Mouse (Mus musculus) forebrain, embryonic 10.5 days (tissue): ENCODE data around the gene Mgat4c. TPM values are rescaled to one million over a fixed set of nuclear protein-coding genes. Genes with fewer than 3 reads are reported as not detected.
"Not testable (repeated sequence)": the region's sequence is repeated elsewhere in the genome, so short reads cannot be mapped to it uniquely, and the experiment has no call there.

Experiments used
- DNase-seq: peaks from one replicate; pipeline ENCODE4 v3.0.0-alpha.2; 2017; ENCODE audit warnings: low spot score; ENCODE audit errors: extremely low spot score
- H3K27ac ChIP-seq: fragments of 300-500 bp; sonication (generic); 2 replicates; pipeline ENCODE4 v1.5.1; 2016; ENCODE audit warnings: mild to moderate bottlenecking
- H3K27me3 ChIP-seq: fragments of 300-500 bp; sonication (generic); 2 replicates; pipeline ENCODE4 v1.6.1; 2016; ENCODE audit warnings: mild to moderate bottlenecking; ENCODE audit not compliant: poor library complexity, severe bottlenecking
- H3K36me3 ChIP-seq: fragments of 300-500 bp; sonication (generic); replicated peaks from 2 replicates; pipeline ENCODE4 v1.6.1; 2016; ENCODE audit warnings: mild to moderate bottlenecking, moderate library complexity
- H3K4me1 ChIP-seq: fragments of 300-500 bp; sonication (generic); 2 replicates; pipeline ENCODE4 v1.6.1; 2016
- H3K4me3 ChIP-seq: fragments of 300-500 bp; sonication (generic); 2 replicates; pipeline ENCODE4 v1.5.1; 2016; ENCODE audit warnings: mild to moderate bottlenecking, moderate library complexity
- H3K9me3 ChIP-seq: fragments of 300-500 bp; sonication (generic); 2 replicates; pipeline ENCODE4 v1.6.1; 2016; ENCODE audit warnings: mild to moderate bottlenecking, moderate library complexity
- WGBS: fragments of 180-500 bp; shearing (Covaris S2); methylation state at CpG from one replicate; pipeline ENCODE4 v1.1.7; 2016; 5-methylcytosine and 5-hydroxymethylcytosine counted together
- microRNA-seq: library from miRNA; unstranded; fragments of <30 nt; microRNA quantifications from one replicate; pipeline ENCODE4, GENCODE M21; 2017
- polyA plus RNA-seq: library from polyadenylated mRNA; unstranded; fragments of >200 nt; fragmentation: Nextera tagmentation; extraction: Ambion mirVana; gene quantifications from 2 replicates; pipeline ENCODE4 v1.2.1, GENCODE M21; 2016

Gene Mgat4c
- polyA plus RNA-seq, 1 experiment from 2014 or later, result 0.17 TPM

DNA sequence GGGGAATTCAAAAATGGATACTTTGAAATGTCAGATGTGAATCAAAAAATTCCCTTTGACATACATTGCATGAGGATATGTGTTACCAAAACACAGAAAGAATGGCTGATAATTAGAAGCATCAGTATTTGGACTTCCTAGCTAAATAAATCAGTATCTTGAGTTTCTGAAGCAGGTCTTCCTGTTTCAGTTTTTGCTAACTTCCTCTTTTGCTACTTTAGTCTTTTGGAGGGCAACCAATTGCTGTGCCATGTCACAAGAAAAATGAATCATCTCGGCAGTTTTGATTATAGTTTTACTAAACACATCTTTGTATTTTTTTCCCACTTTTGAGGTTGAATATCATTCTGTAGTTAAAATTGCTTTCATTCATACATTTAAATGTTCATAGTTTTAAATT is 707.9 kb downstream of the Mgat4c start:
- DNase-seq, result no peak
- no peaks in the 10 kb centered on the region for H3K27me3 ChIP-seq
- H3K4me3 ChIP-seq, result no peak overlapping the region
- no peaks in the 10 kb centered on the region for H3K36me3 ChIP-seq
- H3K27ac ChIP-seq, result no peak overlapping the region
- H3K4me1 ChIP-seq, result no peaks in the 10 kb centered on the region
- H3K9me3 ChIP-seq, result no peaks in the 10 kb centered on the region
- WGBS, result 88% methylated on average over 1 of the region's 1 CpGs

DNA sequence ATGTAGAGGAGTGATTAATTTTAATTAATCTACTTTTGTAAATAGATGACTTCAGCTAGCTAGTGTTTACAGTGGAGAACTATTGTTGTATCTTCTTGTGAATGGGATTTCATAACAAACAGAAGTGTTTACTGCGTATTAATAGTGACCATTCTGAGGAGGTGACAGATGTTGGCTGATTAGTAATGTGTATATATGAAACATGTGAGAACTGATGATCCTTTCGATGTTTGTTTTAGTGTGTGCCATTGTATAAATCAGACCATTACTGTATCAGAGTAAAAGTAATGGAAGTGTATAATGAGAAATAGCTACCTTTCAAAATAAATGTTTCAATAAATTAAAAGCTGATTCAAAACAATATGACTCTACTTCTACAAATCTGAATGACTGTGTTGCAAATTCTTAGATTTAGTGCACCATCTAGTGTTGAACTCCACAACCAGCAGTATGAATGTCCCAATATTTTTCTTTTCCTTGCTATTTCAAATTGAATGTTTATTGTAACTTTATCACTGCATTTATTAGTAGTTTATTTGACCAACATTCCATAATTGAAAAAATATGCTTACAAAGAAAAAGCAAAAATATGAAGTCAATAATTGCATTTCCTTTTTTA is 736.5 kb downstream of the Mgat4c start:
- H3K4me3 ChIP-seq, result no peak overlapping the region
- H3K27ac ChIP-seq, result no peak overlapping the region
- no peak for DNase-seq
- H3K36me3 ChIP-seq, result no peaks in the 10 kb centered on the region
- no peaks in the 10 kb centered on the region for H3K4me1 ChIP-seq
- 87% methylated on average over 2 of the region's 2 CpGs for WGBS
- H3K9me3 ChIP-seq, result no peaks in the 10 kb centered on the region
- H3K27me3 ChIP-seq, result no peaks in the 10 kb centered on the region

DNA sequence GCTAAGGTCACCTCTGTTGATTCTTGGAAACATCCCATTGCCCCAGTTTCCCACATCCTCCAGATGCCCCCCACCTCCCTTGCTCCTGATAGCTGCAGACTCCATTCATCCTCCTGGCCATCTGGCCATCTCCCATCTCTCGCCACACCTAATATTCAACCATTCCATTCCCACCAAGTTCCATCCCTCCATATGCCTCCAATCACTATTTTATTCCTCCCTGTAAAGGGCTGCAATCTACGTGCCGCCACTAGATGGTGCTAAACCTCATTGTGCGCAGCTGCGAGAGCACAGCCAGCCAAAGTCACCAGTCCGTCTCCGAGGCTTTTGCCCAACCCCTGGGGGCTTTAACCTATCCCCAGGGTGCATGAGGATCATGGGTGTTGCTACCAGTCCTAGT is 753.8 kb downstream of the Mgat4c start:
- DNase-seq, H3K36me3 ChIP-seq, H3K4me1 ChIP-seq, H3K4me3 ChIP-seq, H3K9me3 ChIP-seq, H3K27me3 ChIP-seq, H3K27ac ChIP-seq: not testable (repeated sequence)
- WGBS, result 8% methylated on average over 7 of the region's 7 CpGs

DNA sequence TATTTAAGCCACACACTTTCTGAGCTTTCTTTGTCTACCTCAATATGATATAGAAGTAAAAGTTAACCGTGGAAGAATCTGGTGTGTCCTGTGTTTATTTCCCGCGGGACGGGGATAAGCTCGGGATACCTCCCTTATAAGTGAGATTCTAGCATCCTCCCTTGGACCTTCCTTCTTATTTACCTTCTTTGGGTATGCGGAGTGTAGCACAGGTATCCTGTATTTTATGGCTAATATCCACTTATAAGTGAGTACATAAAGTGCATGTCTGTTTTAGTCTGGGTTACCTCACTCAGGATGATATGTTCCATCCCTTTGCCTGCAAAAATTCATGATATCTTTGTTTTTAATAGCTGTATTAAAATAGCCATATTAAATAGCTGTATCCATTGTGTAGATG is 754.2 kb downstream of the Mgat4c start:
- not testable (repeated sequence) for H3K36me3 ChIP-seq, H3K27ac ChIP-seq, H3K27me3 ChIP-seq, H3K4me1 ChIP-seq, H3K9me3 ChIP-seq, DNase-seq
- WGBS, result 45% methylated on average over 6 of the region's 6 CpGs
- peak overlapping the region; percentile 26; the same call in 1 of the 2 replicates for H3K4me3 ChIP-seq

Small RNAs within 50 kb of the gene (microRNA-seq; reads per million reads assigned to microRNA genes)
- not detected for gene Mir3059
